Comparison of ENCODE assay signal across 19 mouse cellular contexts in genomic region chr9:7766582-7766981, GRCm38 (mm10). TPM values are rescaled to one million over a fixed set of nuclear protein-coding genes. Genes with fewer than 3 reads are reported as not detected.
DNase-seq lines count a peak whose midpoint lies in the region; ATAC-seq and TF ChIP-seq lines count a peak whose summit lies in the region.
"Had no signal": no experiment of that assay in that cellular context is flagged by ENCODE, and none has a peak within 500 bp of the region (broad histone marks: within the 10 kb centered on the region; RNA-seq: fewer than 3 reads in every experiment).

No protein-coding gene starts in this region.

- TF ChIP-seq CTCF in heart, postnatal 0 days (IDR thresholded peaks at IDR 0.05; ENCODE audit: low read depth) = peak; percentile 13; the same call in 1 of the 2 replicates
- TF ChIP-seq CTCF in MEL (IDR thresholded peaks at IDR 0.05 in 2 of 3, conservative IDR thresholded peaks at IDR 0.05 in 1 of 3; ENCODE audit: control insufficient read depth in 1 of 3, insufficient read depth in 1 of 3, low read depth in 2 of 3, low read length in 3 of 3, poor library complexity in 1 of 3, severe bottlenecking in 1 of 3) = 0 out of 6 replicates have a peak, but pooled peaks of 1 of the 3 experiments have one; percentile 15

- no peak for TF ChIP-seq POLR2A in MEL (IDR thresholded peaks at IDR 0.05; ENCODE audit: control insufficient read depth in 1 of 2, insufficient read depth in 1 of 2, low read depth in 1 of 2, low read length in 2 of 2, poor library complexity in 1 of 2)

- H3K27ac ChIP-seq in heart, postnatal 0 days (ENCODE audit: low read depth) = no peak overlapping the region
- no peak overlapping the region for H3K27ac ChIP-seq in heart, embryonic 11.5 days (ENCODE audit: low read depth, low read length)
- no peak overlapping the region for H3K27ac ChIP-seq in MEL (ENCODE audit: control insufficient read depth, low read depth, low read length)
- no peak overlapping the region for H3K27ac ChIP-seq in liver, embryonic 16.5 days (ENCODE audit: low read length)
- H3K27ac ChIP-seq: forebrain, embryonic 10.5 days; kidney, postnatal 0 days; midbrain, embryonic 15.5 days had no signal

- no peak overlapping the region for H3K4me2 ChIP-seq in heart, postnatal 0 days (ENCODE audit: low read depth, low read length)
- H3K4me2 ChIP-seq in heart, embryonic 11.5 days = no peak overlapping the region
- no peak overlapping the region for H3K4me2 ChIP-seq in liver, embryonic 16.5 days (ENCODE audit: low read depth, low read length)
- H3K4me2 ChIP-seq: midbrain, embryonic 15.5 days had no signal

- H3K4me3 ChIP-seq in heart, postnatal 0 days (ENCODE audit: low read depth, low read length) = no peak overlapping the region
- no peak overlapping the region for H3K4me3 ChIP-seq in heart, embryonic 11.5 days (ENCODE audit: low read depth, low read length)
- H3K4me3 ChIP-seq in MEL (ENCODE audit: control insufficient read depth in 1 of 2, insufficient read depth in 1 of 2, low read depth in 2 of 2, low read length in 2 of 2) = no peak overlapping the region
- H3K4me3 ChIP-seq in liver, embryonic 16.5 days (ENCODE audit: low read depth, low read length) = no peak overlapping the region
- H3K4me3 ChIP-seq: midbrain, embryonic 15.5 days had no signal

- no peak for TF ChIP-seq RAD21 in MEL (IDR thresholded peaks at IDR 0.05; ENCODE audit: low read depth, low read length)

- peaks cover 21% of the 10 kb centered on the region for H3K79me2 ChIP-seq in MEL (ENCODE audit: control insufficient read depth, insufficient read depth, low read length, poor library complexity)

- peaks cover 13% of the 10 kb centered on the region for H3K36me3 ChIP-seq in heart, postnatal 0 days (replicated peaks; ENCODE audit: control insufficient read depth, insufficient read depth, low read length)
- H3K36me3 ChIP-seq in heart, embryonic 11.5 days (ENCODE audit: control insufficient read depth, insufficient read depth, low read length) = 0 out of 2 replicates have a peak, but pooled peaks cover 6% of the 10 kb centered on the region
- H3K36me3 ChIP-seq in MEL (ENCODE audit: control insufficient read depth in 1 of 2, insufficient read depth in 2 of 2, low read length in 2 of 2) = peaks cover 14 to 31% of the 10 kb centered on the region in 2 experiments
- H3K36me3 ChIP-seq in liver, embryonic 16.5 days (ENCODE audit: control insufficient read depth, insufficient read depth) = peaks cover 2% of the 10 kb centered on the region; the same call in 1 of the 2 replicates
- H3K36me3 ChIP-seq: midbrain, embryonic 15.5 days had no signal

- no peak for ATAC-seq in heart, postnatal 0 days (ENCODE audit: insufficient read depth, low read depth)
- ATAC-seq in heart, embryonic 11.5 days (replicated peaks; ENCODE audit: insufficient number of reproducible peaks, low FRiP score, low TSS enrichment) = no peak
- ATAC-seq in liver, embryonic 16.5 days (ENCODE audit: low read depth) = no peak
- ATAC-seq: hindbrain, embryonic 16.5 days; midbrain, embryonic 15.5 days had no signal

- DNase-seq in heart, postnatal 0 days (ENCODE audit: low spot score) = no peak
- DNase-seq in A20 (ENCODE audit: low read depth, low spot score) = peak; percentile 40
- peak; percentile 74 for DNase-seq in MEL (ENCODE audit: low read depth, low spot score)
- DNase-seq in left cerebral cortex, adult 18-20 months (ENCODE audit: low spot score in 2 of 2) = no peak
- DNase-seq in ovary, postnatal 36 days (ENCODE audit: low spot score) = no peak
- DNase-seq in right cerebral cortex, postnatal 25 days = no peak
- DNase-seq: cerebellum, postnatal 14 days; embryo, embryonic 11 days; gastrocnemius, postnatal 10 days; heart, adult 11 months; kidney, adult 18-20 months; lung, postnatal 10 days; thymus, postnatal 4 days had no signal

- H3K27me3 ChIP-seq in heart, postnatal 0 days (ENCODE audit: control insufficient read depth, insufficient read depth, low read length) = no peaks in the 10 kb centered on the region
- H3K27me3 ChIP-seq in heart, embryonic 11.5 days (ENCODE audit: control insufficient read depth, insufficient read depth, low read length) = no peaks in the 10 kb centered on the region
- no peaks in the 10 kb centered on the region for H3K27me3 ChIP-seq in MEL (ENCODE audit: control insufficient read depth in 1 of 2, insufficient read depth in 2 of 2, low read length in 2 of 2)
- H3K27me3 ChIP-seq in liver, embryonic 16.5 days (ENCODE audit: control insufficient read depth, insufficient read depth, low read depth, low read length) = no peaks in the 10 kb centered on the region

- H3K4me1 ChIP-seq in heart, postnatal 0 days (ENCODE audit: control insufficient read depth, insufficient read depth) = peaks cover 55% of the 10 kb centered on the region
- peaks cover 25% of the 10 kb centered on the region for H3K4me1 ChIP-seq in heart, embryonic 11.5 days (ENCODE audit: control insufficient read depth, insufficient read depth, low read length)
- H3K4me1 ChIP-seq in MEL (ENCODE audit: control insufficient read depth in 1 of 2, insufficient read depth in 2 of 2, low read length in 2 of 2) = peaks cover 13 to 20% of the 10 kb centered on the region in 2 experiments
- peaks cover 39% of the 10 kb centered on the region for H3K4me1 ChIP-seq in liver, embryonic 16.5 days (ENCODE audit: control insufficient read depth, low read depth, low read length)

- WGBS in heart, postnatal 0 days = 58% methylated on average over 3 of the region's 3 CpGs
- 70% methylated on average over 3 of the region's 3 CpGs for WGBS in heart, embryonic 11.5 days (ENCODE audit: insufficient replicate concordance)
- WGBS in liver, embryonic 16.5 days (ENCODE audit: insufficient replicate concordance) = 18% methylated on average over 3 of the region's 3 CpGs

- H3K9me3 ChIP-seq in heart, postnatal 0 days (replicated peaks; ENCODE audit: control insufficient read depth, low read length) = no peaks in the 10 kb centered on the region
- H3K9me3 ChIP-seq in heart, embryonic 11.5 days (replicated peaks; ENCODE audit: control insufficient read depth, low read length) = no peaks in the 10 kb centered on the region
- no peaks in the 10 kb centered on the region for H3K9me3 ChIP-seq in MEL (replicated peaks; ENCODE audit: insufficient read depth, low read length)
- H3K9me3 ChIP-seq in liver, embryonic 16.5 days (replicated peaks; ENCODE audit: control insufficient read depth, low read length) = no peaks in the 10 kb centered on the region
- H3K9me3 ChIP-seq: forebrain, embryonic 10.5 days; midbrain, embryonic 15.5 days had no signal

- no peak for TF ChIP-seq EP300 in heart, postnatal 0 days (IDR thresholded peaks at IDR 0.05; ENCODE audit: low read depth)
- peak; percentile 30 to 58; a peak in 3 of 4 replicates for TF ChIP-seq EP300 in MEL (IDR thresholded peaks at IDR 0.05; ENCODE audit: low read depth in 1 of 2, low read length in 2 of 2)

- H3K9ac ChIP-seq in heart, postnatal 0 days (replicated peaks; ENCODE audit: low read depth, low read length) = no peak overlapping the region
- H3K9ac ChIP-seq in heart, embryonic 11.5 days (ENCODE audit: low read depth, low read length) = no peak overlapping the region
- H3K9ac ChIP-seq in MEL (ENCODE audit: control insufficient read depth, low read depth, low read length, poor library complexity, severe bottlenecking) = no peak overlapping the region
- H3K9ac ChIP-seq in liver, embryonic 16.5 days (ENCODE audit: low read depth, low read length) = peak overlapping the region; percentile 15; the same call in 1 of the 2 replicates
- H3K9ac ChIP-seq: midbrain, embryonic 15.5 days had no signal

TF ChIP-seq in MEL, 35 proteins besides CTCF, POLR2A, EP300 and RAD21 (continues in another document):
- TF ChIP-seq POLR2AphosphoS5 (IDR thresholded peaks at IDR 0.05; ENCODE audit: borderline replicate concordance, low read depth, low read length) (no peak), POLR2AphosphoS2 (IDR thresholded peaks at IDR 0.05; ENCODE audit: low read length) (peak; percentile 35; the same call in 1 of the 2 replicates), TBP (IDR thresholded peaks at IDR 0.05; ENCODE audit: low read depth, low read length) (no peak), MYB (IDR thresholded peaks at IDR 0.05; ENCODE audit: low read depth, low read length) (no peak), RCOR1 (IDR thresholded peaks at IDR 0.05; ENCODE audit: low read depth, low read length) (0 out of 2 replicates have a peak, but pooled peaks have one; percentile 23), NRF1 (IDR thresholded peaks at IDR 0.05; ENCODE audit: insufficient read depth, low read depth, low read length, poor library complexity, severe bottlenecking) (no peak), ETS1 (IDR thresholded peaks at IDR 0.05; ENCODE audit: low read depth, low read length) (peak; percentile 83), CHD2 (IDR thresholded peaks at IDR 0.05; ENCODE audit: low read length) (no peak), MYC (IDR thresholded peaks at IDR 0.05; ENCODE audit: low read depth, low read length) (no peak), KAT2A (conservative IDR thresholded peaks at IDR 0.05; ENCODE audit: low read depth, low read length) (no peak), CHD1 (IDR thresholded peaks at IDR 0.05; ENCODE audit: low read depth, low read length) (no peak), SIN3A (IDR thresholded peaks at IDR 0.05; ENCODE audit: low read length) (peak; percentile 58; the same call in 1 of the 2 replicates), BHLHE40 (IDR thresholded peaks at IDR 0.05; ENCODE audit: borderline replicate concordance, low read depth, low read length) (no peak), JUND (IDR thresholded peaks at IDR 0.05; ENCODE audit: low read depth, low read length) (no peak), GATA1 (IDR thresholded peaks at IDR 0.05; ENCODE audit: low read depth, low read length) (0 out of 2 replicates have a peak, but pooled peaks have one; percentile 13), ELF1 (IDR thresholded peaks at IDR 0.05; ENCODE audit: low read depth, low read length) (peak; percentile 42; the same call in 1 of the 2 replicates), MAZ (IDR thresholded peaks at IDR 0.05; ENCODE audit: low read depth, low read length) (no peak), MXI1 (IDR thresholded peaks at IDR 0.05; ENCODE audit: low read depth, low read length) (peak; percentile 69), UBTF (IDR thresholded peaks at IDR 0.05; ENCODE audit: borderline replicate concordance, insufficient read depth, low read depth, low read length) (no peak)

RNA-seq across cellular contexts. Expression of gene Tmem123, which starts 2.7 kb away (rescaled TPM):
- total RNA-seq in heart, postnatal 0 days (2014; rRNA removed; ENCODE audit: low replicate concordance) = 81.0 and 81.9 TPM in 2 replicates
- 60.2 and 62.4 TPM in 2 replicates for polyA plus RNA-seq in heart, postnatal 0 days (2015; fragmentation: Nextera tagmentation; extraction: Ambion mirVana)
- polyA plus RNA-seq in heart, embryonic 11.5 days (2014; fragmentation: Nextera tagmentation; extraction: Ambion mirVana) = 131 and 134 TPM in 2 replicates
- total RNA-seq in MEL (2012; rRNA removed) = 40.1 and 43.5 TPM in 2 replicates
- 10 to 100 TPM in 1 of 2 experiments, not detected in 1; 88.8 TPM for polyA plus RNA-seq in MEL (2012; ENCODE audit: insufficient read depth in 1 of 2, insufficient read length in 2 of 2, low read depth in 1 of 2, low replicate concordance in 2 of 2, missing spikeins in 1 of 2)
- 28.6 and 30.5 TPM in 2 replicates for polyA plus RNA-seq in liver, embryonic 16.5 days (2015; fragmentation: Nextera tagmentation; extraction: Ambion mirVana)
- 1 to 10 TPM; 8.8 to 9.5 TPM for total RNA-seq in left cerebral cortex, adult 18-20 months (2021)

Comparison
In these comparisons a context has a peak if more than half of its experiments do, and no peak if none do; other contexts are left out.
1. DNase-seq: peak in A20 (single experiment) and MEL (single experiment); none in heart, postnatal 0 days (single experiment), left cerebral cortex, adult 18-20 months (0 of 2), ovary, postnatal 36 days (single experiment) and right cerebral cortex, postnatal 25 days (single experiment).